Mouse (Mus musculus): ENCODE data around the gene Lonp1.

GRCm38 (mm10) chr17:56664333-56664732, 37.6 kb upstream of the Lonp1 start:
- TF ChIP-seq CTCF (IDR thresholded peaks at IDR 0.05; ENCODE audit: borderline replicate concordance, control insufficient read depth, extremely low read depth, insufficient read depth, low read length, poor library complexity) (no peak), POLR2A (IDR thresholded peaks at IDR 0.05; ENCODE audit: control insufficient read depth, extremely low read depth, insufficient read depth, low read length, poor library complexity) (no peak)
